Mouse (Mus musculus) inflammation-experienced regulatory T-cells, adult 6 months (primary cell): Measurements from ENCODE around the gene Atrx. TPM values are rescaled to one million over a fixed set of nuclear protein-coding genes. Genes with fewer than 3 reads are reported as not detected.

ENCODE experiments used
- ATAC-seq: one replicate; pipeline ENCODE4 v1.8.0; 2017
- polyA plus RNA-seq, 3 experiments: library from polyadenylated mRNA; unstranded; fragments of 100-300 nt; shearing (Covaris generic); gene quantifications; one replicate each; pipeline ENCODE4 v1.2.1; 2017

The Atrx gene
- polyA plus RNA-seq, 3 experiments from 2014 or later = 269 to 465 (median 315) TPM

DNA sequence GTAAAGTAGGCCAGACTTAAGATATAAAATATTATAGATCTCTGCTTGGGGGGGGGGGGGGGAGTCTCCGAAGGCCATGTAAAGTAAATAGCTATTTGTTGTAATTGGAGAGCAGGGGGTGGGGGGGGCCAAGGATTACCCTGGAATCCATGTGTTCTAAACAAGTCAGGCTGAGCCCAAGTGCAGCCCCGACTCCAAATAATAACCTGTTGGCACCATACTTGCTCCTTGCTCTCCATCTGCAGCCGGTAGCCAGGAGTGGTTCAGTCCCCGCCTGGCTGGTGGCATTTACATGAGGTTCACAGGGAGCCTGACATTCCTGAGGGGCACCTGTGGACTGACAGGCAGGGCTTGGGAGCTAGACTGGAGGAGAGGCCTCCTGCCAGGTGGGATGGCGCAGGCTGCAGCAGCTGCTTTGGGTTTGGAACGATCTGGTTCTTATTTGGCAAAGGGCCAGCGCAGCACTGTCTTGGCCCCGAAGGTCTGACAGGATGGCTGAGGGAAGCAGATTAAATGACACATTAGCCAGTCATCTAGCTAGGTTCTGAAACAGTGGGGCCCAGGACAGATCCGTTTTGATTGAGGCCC lies 161.9 kb downstream of the Atrx start:
- ATAC-seq = no peak

DNA sequence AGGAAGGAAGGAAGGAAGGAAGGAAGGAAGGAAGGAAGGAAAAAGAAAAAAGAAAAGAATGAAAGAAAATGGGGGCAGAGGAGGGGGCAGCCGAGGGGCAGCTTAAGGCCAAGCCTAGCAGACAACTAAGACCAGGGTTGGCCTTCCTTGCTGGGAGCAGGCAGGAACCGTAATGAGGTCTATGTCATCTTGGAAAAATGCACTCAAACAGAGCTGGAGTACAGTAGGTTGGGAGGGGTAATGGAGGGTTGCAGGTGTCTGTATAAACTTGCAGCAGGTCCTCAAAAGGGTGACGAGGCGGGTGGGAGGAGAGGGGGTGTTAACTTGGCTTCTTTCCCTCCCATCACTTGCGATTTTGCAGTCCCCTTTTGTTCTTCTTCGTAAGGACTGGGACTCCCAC lies 163.2 kb downstream of the Atrx start:
- ATAC-seq = no peak

DNA sequence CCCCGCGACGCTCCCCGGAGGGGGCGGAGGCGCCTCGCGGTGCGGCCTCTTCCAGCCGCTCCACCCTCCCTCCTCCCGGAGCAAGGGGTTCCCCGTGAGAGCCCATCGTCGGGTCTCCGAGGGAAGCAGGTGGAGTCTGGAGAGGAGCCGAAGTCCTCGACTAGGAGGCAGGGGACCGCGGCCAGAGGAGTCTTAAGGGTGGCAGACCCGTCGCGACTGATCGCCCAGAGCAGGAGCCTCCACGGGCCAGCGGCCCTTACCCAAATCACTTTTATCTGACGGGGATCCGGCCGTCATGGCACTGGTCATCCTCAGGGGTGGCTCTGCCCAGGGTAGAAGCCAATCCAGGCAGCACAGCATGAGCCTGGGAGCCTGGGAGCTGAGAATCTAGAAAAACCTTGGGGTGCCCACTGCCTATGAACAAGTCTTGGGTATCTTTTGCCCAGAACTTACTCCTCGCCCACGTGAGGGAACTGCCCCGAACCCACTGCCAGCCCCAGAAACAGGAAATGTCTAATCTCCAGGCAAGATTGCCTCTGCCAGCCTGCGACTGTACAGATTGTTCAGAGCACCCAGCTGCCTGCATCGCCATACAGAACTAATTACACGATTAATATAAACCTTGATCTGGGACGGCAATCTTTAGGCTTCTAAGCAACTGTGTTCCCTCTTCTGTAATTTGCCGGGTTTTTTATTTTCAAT lies 164.0 kb downstream of the Atrx start:
- ATAC-seq = peak; percentile 42

DNA sequence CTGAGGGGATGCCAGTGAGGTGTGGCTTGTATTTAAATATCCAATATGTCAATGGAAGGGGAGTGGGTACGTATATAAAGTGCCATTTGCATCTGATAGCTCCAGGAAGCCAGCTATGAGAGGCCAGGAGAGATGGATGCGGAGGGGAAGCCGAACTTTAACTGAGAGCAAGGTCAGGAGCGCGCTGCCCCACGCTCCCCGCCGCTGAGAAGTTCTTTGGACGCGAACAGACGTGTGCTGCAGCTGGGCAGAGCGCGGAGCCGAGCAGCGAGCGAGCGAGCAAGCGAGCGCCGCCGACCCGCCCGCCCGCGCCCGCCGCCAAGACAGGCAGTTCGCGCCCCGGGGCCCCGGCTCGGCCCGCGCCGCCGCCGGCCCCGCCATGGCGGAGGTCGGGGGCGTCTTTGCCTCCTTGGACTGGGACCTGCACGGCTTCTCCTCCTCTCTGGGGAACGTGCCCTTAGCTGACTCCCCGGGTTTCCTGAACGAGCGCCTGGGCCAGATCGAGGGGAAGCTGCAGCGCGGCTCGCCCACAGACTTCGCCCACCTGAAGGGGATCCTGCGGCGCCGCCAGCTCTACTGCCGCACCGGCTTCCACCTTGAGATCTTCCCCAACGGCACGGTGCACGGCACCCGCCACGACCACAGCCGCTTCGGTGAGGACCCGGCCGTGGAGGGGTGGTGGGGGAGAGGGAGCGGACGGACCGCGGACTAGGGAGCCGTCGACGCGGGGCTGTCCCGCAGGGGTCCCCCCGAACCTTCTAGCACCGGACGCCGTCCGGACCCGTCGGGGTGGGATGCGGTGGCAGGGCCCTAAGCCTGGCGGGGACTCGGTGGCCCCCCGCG lies 164.8 kb downstream of the Atrx start, which contains the start of gene Fgf16:
Gene Fgf16, plus strand, starts transcription at position 118 of the 843 bp plus-strand sequence.
- ATAC-seq = peak; percentile 39

DNA sequence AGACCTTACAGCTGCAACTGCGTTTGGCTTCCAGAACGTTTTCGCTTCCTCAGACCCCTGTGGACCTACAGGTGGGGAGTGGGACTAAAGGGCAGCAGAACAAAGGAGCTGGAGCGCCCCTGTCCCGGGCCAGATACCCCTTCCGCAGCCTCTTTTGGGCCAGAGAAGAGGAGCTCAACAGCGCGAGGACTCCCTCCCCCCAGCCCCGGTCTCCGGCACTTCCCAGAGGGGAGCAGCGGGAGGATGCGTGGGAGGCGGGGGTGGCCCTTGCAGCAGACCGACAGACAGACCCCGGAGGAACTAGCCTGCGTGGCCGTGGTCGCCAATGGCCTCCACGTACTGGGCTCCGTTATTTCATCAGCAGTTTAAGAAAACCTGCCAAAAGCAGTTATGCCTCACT lies 165.6 kb downstream of the Atrx start:
- no peak for ATAC-seq

DNA sequence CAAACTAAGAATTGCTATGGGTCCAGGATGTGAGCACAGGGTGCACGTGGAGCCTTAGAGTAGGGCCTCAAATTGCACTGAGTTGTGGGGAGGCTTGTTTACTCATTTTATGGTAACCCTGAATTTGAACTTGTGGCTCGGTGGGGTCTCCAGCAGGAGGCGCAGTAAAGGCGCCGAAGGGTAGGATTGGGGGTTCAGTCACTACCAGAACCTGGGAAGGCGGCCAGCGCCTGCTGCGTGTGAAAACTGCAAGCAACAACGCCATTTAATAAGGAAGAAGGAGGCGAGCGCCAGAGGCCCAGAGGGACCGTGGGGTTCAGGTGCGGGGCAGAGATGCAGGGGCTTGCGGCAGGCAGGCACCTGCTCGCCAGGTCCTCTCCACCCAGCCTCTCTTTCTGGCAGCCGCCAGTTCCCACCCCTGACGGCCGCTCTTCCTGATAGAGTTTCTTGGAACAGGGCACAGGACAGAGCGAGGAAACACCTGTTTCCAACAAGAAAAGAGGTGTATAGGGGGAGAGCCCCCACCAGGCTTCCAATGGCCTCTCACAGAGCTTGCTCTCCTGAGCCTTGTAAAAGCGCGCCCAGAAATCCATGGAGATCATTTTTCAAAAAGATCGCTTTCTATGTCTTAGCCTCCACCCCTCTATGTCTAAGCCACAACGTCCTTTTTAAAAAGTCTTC lies 166.2 kb downstream of the Atrx start:
- ATAC-seq = no peak

Other genes with a start within 250 kb of the Atrx start
- 1 to 10 TPM in 1 of 3 experiments, under 1 TPM in 1, not detected in 1; 0.34 to 1.2 TPM for gene Fgf16, start 165.1 kb downstream of the Atrx start, polyA plus RNA-seq
- 10 to 100 TPM; 28.5 to 45.3 (median 29.1) TPM for gene Magt1, start 82.5 kb upstream of the Atrx start, polyA plus RNA-seq
- 100 to 1,000 TPM; 180 to 388 (median 345) TPM for gene Cox7b, start 86.3 kb upstream of the Atrx start, polyA plus RNA-seq
- 10 to 100 TPM in 1 of 3 experiments, 1 to 10 TPM in 2; 6.0 to 10.4 (median 9.3) TPM for gene Atp7a, start 97.9 kb upstream of the Atrx start, polyA plus RNA-seq
- gene Tlr13, start 213.8 kb upstream of the Atrx start, polyA plus RNA-seq = under 1 TPM in 1 of 3 experiments, not detected in 2; 0.26 TPM